Mouse (Mus musculus): ENCODE measurements around the gene Tbl3.
A peak's percentile ranks its signal among the peaks of the same experiment; 100 is the strongest.

DNA sequence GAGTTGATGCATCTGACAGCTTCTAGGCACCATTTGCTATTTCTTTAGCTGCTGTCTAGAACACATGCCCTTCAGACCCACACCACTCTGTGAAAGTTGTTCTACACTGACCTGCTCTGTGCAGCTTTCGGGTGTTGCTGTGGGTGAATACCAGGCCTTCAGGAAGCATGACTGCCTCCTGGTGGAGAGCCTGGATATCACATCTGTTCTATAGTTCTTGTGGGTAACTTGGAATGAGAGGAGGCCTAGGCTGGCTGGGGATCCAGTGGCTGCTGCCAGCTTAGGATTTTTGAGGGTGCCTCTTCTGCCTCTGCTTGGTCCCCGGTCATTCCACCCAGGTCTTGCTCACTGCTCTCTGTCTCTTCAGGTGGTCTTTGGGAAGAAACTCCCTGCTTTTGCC, 31.3 kb downstream of the Tbl3 start:
- TF ChIP-seq EP300 (IDR thresholded peaks at IDR 0.05) (no peak), CTCF (IDR thresholded peaks at IDR 0.05) (peak; percentile 87)

All from lung, postnatal 0 days (tissue).